Mouse (Mus musculus): Measurements from ENCODE around the gene Sorbs1.

GRCm38 (mm10) chr19:40409500-40410035, 104.0 kb downstream of the Sorbs1 start:
- TF ChIP-seq EP300 (IDR thresholded peaks at IDR 0.05; ENCODE audit: low read depth) (no peak), CTCF (IDR thresholded peaks at IDR 0.05; ENCODE audit: low read depth) (no peak)

All from liver, embryonic 14.5 days (tissue).